Mouse (Mus musculus) heart, adult 2 months (tissue): Measurements from ENCODE around the gene Cd3d.

Source experiments
- CTCF ChIP-seq: fragments of 200-600 bp; IDR thresholded peaks from 2 replicates; pipeline ENCODE4 v1.8.1; 2022; ENCODE audit warnings: antibody characterized with exemption, mild to moderate bottlenecking, moderate library complexity
- POLR2A ChIP-seq: fragments of 200-500 bp; IDR thresholded peaks from 2 replicates; pipeline ENCODE4 v1.6.1; 2011; ENCODE audit warnings: mild to moderate bottlenecking, low read depth, low read length, control low read depth; ENCODE audit not compliant: insufficient read depth

DNA sequence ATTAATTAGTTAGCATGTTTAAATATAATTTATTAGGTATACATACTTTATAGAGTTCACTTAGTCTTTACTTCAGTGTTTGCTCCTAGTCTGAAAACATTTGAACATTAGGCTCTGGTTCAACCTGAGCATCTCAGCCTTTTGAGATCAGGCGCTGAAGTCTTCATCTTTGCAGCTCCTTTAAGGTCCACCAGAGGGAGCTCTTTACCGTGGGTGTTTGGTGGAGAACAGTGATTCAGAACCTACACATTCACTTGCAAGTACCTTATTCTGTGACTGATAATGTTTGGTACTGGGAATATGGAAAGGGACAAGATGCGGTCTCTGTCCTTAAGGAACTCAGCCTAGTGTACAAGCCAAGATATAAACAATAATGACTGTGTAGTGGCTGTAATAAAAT is 41.2 kb downstream of the Cd3d start:
- TF ChIP-seq CTCF (peak; percentile 95), POLR2A (no peak)
